Mouse (Mus musculus) midbrain, embryonic 10.5 days (tissue): Measurements from ENCODE around the gene Vps13c. TPM values are rescaled to one million over a fixed set of nuclear protein-coding genes. Genes with fewer than 3 reads are reported as not detected.

Experiments used
- DNase-seq: peaks from one replicate; pipeline ENCODE4 v3.0.0-alpha.2; 2017; ENCODE audit warnings: low spot score
- H3K27ac ChIP-seq: fragments of 300-500 bp; sonication (generic); replicated peaks from 2 replicates; pipeline ENCODE4 v1.5.1; 2016; ENCODE audit warnings: mild to moderate bottlenecking
- H3K27me3 ChIP-seq: fragments of 300-500 bp; sonication (generic); 2 replicates; pipeline ENCODE4 v1.6.1; 2016; ENCODE audit warnings: low read depth, mild to moderate bottlenecking; ENCODE audit not compliant: poor library complexity, severe bottlenecking
- H3K36me3 ChIP-seq: fragments of 300-500 bp; sonication (generic); 2 replicates; pipeline ENCODE4 v1.6.1; 2016; ENCODE audit warnings: mild to moderate bottlenecking, moderate library complexity
- H3K4me1 ChIP-seq: fragments of 300-500 bp; sonication (generic); 2 replicates; pipeline ENCODE4 v1.6.1; 2016
- H3K4me3 ChIP-seq: fragments of 300-500 bp; sonication (generic); 2 replicates; pipeline ENCODE4 v1.5.1; 2016; ENCODE audit warnings: mild to moderate bottlenecking, moderate library complexity
- H3K9me3 ChIP-seq: fragments of 300-500 bp; sonication (generic); replicated peaks from 2 replicates; pipeline ENCODE4 v1.6.1; 2016; ENCODE audit warnings: mild to moderate bottlenecking
- WGBS: fragments of 180-500 bp; shearing (Covaris S2); methylation state at CpG from one replicate; pipeline ENCODE4 v1.1.7; 2016; 5-methylcytosine and 5-hydroxymethylcytosine counted together
- polyA plus RNA-seq: library from polyadenylated mRNA; unstranded; fragments of >200 nt; fragmentation: Nextera tagmentation; extraction: Ambion mirVana; gene quantifications from 2 replicates; pipeline ENCODE4 v1.2.1, GENCODE M21; 2016

Vps13c gene
- polyA plus RNA-seq, 1 experiment from 2014 or later: 4.0 TPM

- WGBS: 8% methylated on average over 11 of the region's 11 CpGs
- H3K27ac ChIP-seq: no peak overlapping the region
- H3K36me3 ChIP-seq: no peaks in the 10 kb centered on the region
- H3K27me3 ChIP-seq: peaks cover 12% of the 10 kb centered on the region
- 0 out of 2 replicates have a peak, but pooled peaks cover 3% of the 10 kb centered on the region for H3K4me1 ChIP-seq
- H3K9me3 ChIP-seq: no peaks in the 10 kb centered on the region
- DNase-seq: peak; percentile 78
- H3K4me3 ChIP-seq: no peak overlapping the region
Measured at GRCm38 (mm10) chr9:68014991-68015396, 174.8 kb downstream of the Vps13c start.

GRCm38 (mm10) chr9:68016255-68016954, 176.2 kb downstream of the Vps13c start:
- H3K4me1 ChIP-seq: 0 out of 2 replicates have a peak, but pooled peaks cover 3% of the 10 kb centered on the region
- H3K27ac ChIP-seq: no peak overlapping the region
- H3K36me3 ChIP-seq: no peaks in the 10 kb centered on the region
- peak; percentile 51 for DNase-seq
- no peak overlapping the region for H3K4me3 ChIP-seq
- WGBS: 57% methylated on average over 5 of the region's 5 CpGs
- no peaks in the 10 kb centered on the region for H3K9me3 ChIP-seq
- peaks cover 12% of the 10 kb centered on the region for H3K27me3 ChIP-seq

DNA sequence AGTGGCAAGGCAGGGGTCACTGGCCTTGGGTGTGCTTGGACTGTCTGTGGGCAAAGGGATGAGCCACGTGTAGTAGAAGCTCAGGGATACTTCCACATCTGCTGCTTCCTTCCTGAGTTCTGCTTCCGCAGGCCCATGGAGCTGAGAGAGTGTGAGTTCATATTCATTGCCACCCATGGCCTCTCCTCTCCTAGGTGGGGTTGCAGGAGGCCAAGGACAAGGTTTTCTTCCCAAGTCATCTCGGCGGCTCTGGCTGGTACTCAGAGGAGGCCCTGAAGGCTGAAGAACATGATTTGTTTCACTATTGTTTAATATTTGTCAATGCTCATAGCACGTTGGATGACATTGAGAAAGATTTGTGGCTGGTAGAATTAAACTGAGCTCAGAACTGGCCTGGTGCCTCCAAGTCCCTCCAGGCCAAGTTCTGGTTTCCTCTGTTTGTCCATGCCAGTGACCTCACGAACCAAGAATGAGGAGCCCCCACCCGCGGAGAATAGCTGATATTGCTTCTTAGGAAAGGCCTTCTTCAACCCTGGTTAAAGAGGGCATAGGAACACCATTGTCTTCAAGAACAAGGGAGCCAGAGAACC, 180.7 kb downstream of the Vps13c start:
- Histone ChIP-seq H3K36me3 (no peaks in the 10 kb centered on the region), H3K27ac (no peak overlapping the region), H3K9me3 (no peaks in the 10 kb centered on the region), H3K4me1 (no peaks in the 10 kb centered on the region), H3K27me3 (peaks cover 6% of the 10 kb centered on the region), H3K4me3 (no peak overlapping the region)
- WGBS: 86% methylated on average over 8 of the region's 8 CpGs
- no peak for DNase-seq

DNA sequence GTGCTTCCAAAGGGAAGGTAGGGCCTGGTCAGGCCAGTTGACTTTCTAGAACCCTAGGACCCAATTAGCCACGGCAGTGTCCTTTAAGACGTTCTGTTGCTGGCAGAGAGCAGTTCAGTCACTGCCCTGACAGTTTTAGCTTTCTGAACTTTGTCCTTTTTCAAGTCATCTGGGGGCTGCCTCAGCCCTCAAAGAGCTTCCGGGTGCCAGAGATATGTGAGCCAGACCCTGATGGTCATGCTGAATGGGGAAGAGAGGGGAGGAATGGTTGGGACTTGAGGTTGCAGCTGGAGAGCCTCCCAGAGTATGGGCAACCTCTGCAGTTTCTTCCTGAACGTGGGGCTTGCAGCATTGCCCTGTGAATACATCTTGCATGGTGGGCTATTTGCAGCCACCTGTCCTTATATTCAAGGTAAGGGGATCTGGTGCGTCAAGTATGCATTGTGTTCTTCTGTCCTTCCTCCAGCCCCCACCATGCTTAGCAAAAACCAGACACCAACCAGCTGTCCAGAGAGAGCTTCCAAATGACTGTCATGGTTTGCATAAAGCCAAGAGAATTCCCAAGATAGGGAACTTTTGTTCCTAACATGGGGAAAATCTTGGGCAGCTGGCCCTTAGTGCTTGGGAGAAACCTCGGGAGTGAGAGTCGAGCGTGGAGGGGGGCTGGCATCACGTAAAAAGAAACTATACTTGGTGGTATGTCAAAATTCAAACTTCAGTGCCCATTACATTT, 182.3 kb downstream of the Vps13c start:
- no peak for DNase-seq
- Histone ChIP-seq H3K9me3 (no peaks in the 10 kb centered on the region), H3K4me3 (no peak overlapping the region), H3K4me1 (no peaks in the 10 kb centered on the region), H3K27me3 (no peaks in the 10 kb centered on the region), H3K27ac (no peak overlapping the region), H3K36me3 (no peaks in the 10 kb centered on the region)
- WGBS: 87% methylated on average over 9 of the region's 9 CpGs

DNA sequence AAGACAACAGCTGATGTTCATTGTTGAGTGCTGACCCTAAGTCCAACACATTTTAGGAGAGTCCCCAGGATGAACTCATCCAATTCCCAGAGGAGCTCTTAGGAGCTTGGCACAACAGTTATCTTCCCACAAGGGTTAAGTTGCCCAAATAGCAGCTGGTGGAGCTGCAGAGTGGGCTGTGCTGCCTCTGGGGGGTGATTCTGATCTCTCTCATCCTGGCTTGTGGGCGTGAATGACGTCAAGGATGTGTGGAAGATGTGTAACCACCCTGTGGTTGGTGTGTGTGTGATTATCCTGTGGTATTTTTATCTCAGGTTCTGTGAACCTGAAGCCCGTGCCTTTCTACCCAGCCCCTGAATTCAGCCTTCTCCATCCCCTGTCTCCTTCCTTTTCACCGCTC, 188.4 kb downstream of the Vps13c start:
- Histone ChIP-seq H3K9me3 (no peaks in the 10 kb centered on the region), H3K4me3 (no peak overlapping the region), H3K4me1 (no peaks in the 10 kb centered on the region), H3K36me3 (no peaks in the 10 kb centered on the region), H3K27ac (no peak overlapping the region), H3K27me3 (no peaks in the 10 kb centered on the region)
- WGBS: 76% methylated on average over 4 of the region's 4 CpGs
- DNase-seq: no peak

GRCm38 (mm10) chr9:68033771-68034170, 193.6 kb downstream of the Vps13c start:
- Histone ChIP-seq H3K36me3 (no peaks in the 10 kb centered on the region), H3K9me3 (no peaks in the 10 kb centered on the region), H3K4me3 (no peak overlapping the region), H3K27ac (no peak overlapping the region), H3K27me3 (no peaks in the 10 kb centered on the region), H3K4me1 (peaks cover 9% of the 10 kb centered on the region)
- DNase-seq: no peak
- 73% methylated on average over 5 of the region's 5 CpGs for WGBS

Other genes starting within 250 kb of the Vps13c start
- gene C2cd4b, start 81.0 kb upstream of the Vps13c start, polyA plus RNA-seq: 0.14 TPM in 1 of 2 replicates, not detected in the other
- not detected in 2 replicates for gene C2cd4a, start 8.1 kb upstream of the Vps13c start, polyA plus RNA-seq